Mouse (Mus musculus) CH12.LX (cell line): Measurements from ENCODE around the gene Kat8. TPM values are rescaled to one million over a fixed set of nuclear protein-coding genes. Genes with fewer than 3 reads are reported as not detected.

Source experiments
- DNase-seq: peaks from one replicate; pipeline ENCODE4 v3.0.0-alpha.2; 2013; ENCODE audit errors: extremely low read depth
- H3K27ac ChIP-seq: 2 replicates; pipeline ENCODE4 v1.5.1; 2012; ENCODE audit warnings: low read depth, mild to moderate bottlenecking, control low read depth, moderate library complexity; ENCODE audit not compliant: insufficient read depth
- H3K27me3 ChIP-seq: replicated peaks from 2 replicates; pipeline ENCODE3; 2012; ENCODE audit warnings: inconsistent platforms
- H3K36me3 ChIP-seq, 2 experiments: replicated peaks in 1 of 2; 2 replicates each; pipeline versions ENCODE3 to v1.6.1; 2012; ENCODE audit warnings: inconsistent platforms in 1 of 2, low read length in 1 of 2, mild to moderate bottlenecking in 1 of 2, mixed read lengths in 1 of 2, moderate library complexity in 1 of 2; ENCODE audit not compliant: control insufficient read depth in 1 of 2, insufficient read depth in 1 of 2
- H3K4me1 ChIP-seq, 2 experiments: 2 replicates each; pipeline ENCODE4 v1.6.1; 2012; ENCODE audit warnings: inconsistent platforms in 1 of 2, moderate library complexity in 1 of 2; ENCODE audit not compliant: insufficient read depth in 2 of 2, control insufficient read depth in 1 of 2
- H3K4me2 ChIP-seq: 2 replicates; pipeline ENCODE4 v1.6.1; 2012; ENCODE audit warnings: low read depth, mild to moderate bottlenecking, control low read depth; ENCODE audit not compliant: poor library complexity, insufficient read depth, severe bottlenecking
- H3K4me3 ChIP-seq, 3 experiments: fragments of 150-350 bp in 1 of 3; sonication (generic) in 1 of 3; replicated peaks in 1 of 3; 2 replicates each; pipeline versions ENCODE3 to v1.5.1; 2011 to 2012; ENCODE audit warnings: low read depth in 2 of 3, low read length in 2 of 3, mild to moderate bottlenecking in 2 of 3, moderate library complexity in 2 of 3, control low read depth in 1 of 3, improper control_type of control experiment in 1 of 3, inconsistent platforms in 1 of 3, mixed read lengths in 1 of 3; ENCODE audit not compliant: poor library complexity in 1 of 3
- H3K79me2 ChIP-seq: replicated peaks from 2 replicates; pipeline ENCODE4 v1.6.1; 2012; ENCODE audit warnings: mild to moderate bottlenecking, moderate library complexity; ENCODE audit not compliant: control insufficient read depth, poor library complexity, insufficient read depth, severe bottlenecking; ENCODE audit errors: extremely low read depth
- H3K9ac ChIP-seq: 2 replicates; pipeline ENCODE4 v1.6.1; 2012; ENCODE audit warnings: low read depth, mild to moderate bottlenecking, control low read depth, moderate library complexity; ENCODE audit not compliant: insufficient read depth
- H3K9me3 ChIP-seq: replicated peaks from 2 replicates; pipeline ENCODE3; 2012; ENCODE audit warnings: low read length, inconsistent platforms, mixed read lengths
- CHD1 ChIP-seq: IDR thresholded peaks from 2 replicates; pipeline ENCODE4 v1.6.1; 2012; ENCODE audit warnings: low read depth, low read length, improper control_type of control experiment, inconsistent platforms
- CHD2 ChIP-seq: IDR thresholded peaks from 2 replicates; pipeline ENCODE4 v1.6.1; 2011; ENCODE audit warnings: low read length, improper control_type of control experiment
- ELF1 ChIP-seq: IDR thresholded peaks from 2 replicates; pipeline ENCODE4 v1.6.1; 2014; ENCODE audit warnings: low read depth, mild to moderate bottlenecking, inconsistent platforms, low read length, improper control_type of control experiment
- ETS1 ChIP-seq: conservative IDR thresholded peaks from 2 replicates; pipeline ENCODE4 v1.6.1; 2012; ENCODE audit warnings: low read depth, mild to moderate bottlenecking, inconsistent platforms, low read length, improper control_type of control experiment, moderate library complexity
- GABPA ChIP-seq: IDR thresholded peaks from 2 replicates; pipeline ENCODE4 v1.6.1; 2012; ENCODE audit warnings: low read depth, low read length, improper control_type of control experiment, inconsistent platforms; ENCODE audit not compliant: insufficient replicate concordance
- IRF4 ChIP-seq: IDR thresholded peaks from 2 replicates; pipeline ENCODE4 v1.6.1; 2014; ENCODE audit warnings: low read depth, mild to moderate bottlenecking, inconsistent platforms, low read length, improper control_type of control experiment
- MAX ChIP-seq: IDR thresholded peaks from 2 replicates; pipeline ENCODE4 v1.6.1; 2011; ENCODE audit warnings: low read length, improper control_type of control experiment
- MEF2A ChIP-seq: IDR thresholded peaks from 2 replicates; pipeline ENCODE4 v1.6.1; 2014; ENCODE audit warnings: low read depth, mild to moderate bottlenecking, inconsistent platforms, low read length, improper control_type of control experiment, borderline replicate concordance
- MXI1 ChIP-seq: IDR thresholded peaks from 2 replicates; pipeline ENCODE4 v1.6.1; 2011; ENCODE audit warnings: mild to moderate bottlenecking, low read depth, low read length, improper control_type of control experiment
- NELFE ChIP-seq: IDR thresholded peaks from 2 replicates; pipeline ENCODE4 v1.6.1; 2011; ENCODE audit warnings: low read depth, low read length, improper control_type of control experiment
- POLR2AphosphoS2 ChIP-seq: IDR thresholded peaks from 2 replicates; pipeline ENCODE4 v1.6.1; 2011; ENCODE audit warnings: low read depth, low read length, improper control_type of control experiment
- SIN3A ChIP-seq: IDR thresholded peaks from 2 replicates; pipeline ENCODE4 v1.6.1; 2012; ENCODE audit warnings: low read length, improper control_type of control experiment, inconsistent platforms
- ZC3H11A ChIP-seq: IDR thresholded peaks from 2 replicates; pipeline ENCODE4 v1.6.1; 2012; ENCODE audit warnings: low read depth, mild to moderate bottlenecking, inconsistent platforms, low read length, improper control_type of control experiment
- ZNF384 ChIP-seq: IDR thresholded peaks from 2 replicates; pipeline ENCODE4 v1.6.1; 2012; ENCODE audit warnings: low read depth, low read length, improper control_type of control experiment, inconsistent platforms
- dilution Hi-C: fragments of 300-500 bp; cut with MboI; formaldehyde crosslinking; loops from 2 replicates; pipeline ENCODE4 v1.14.3; 2020; ENCODE audit warnings: low sequenced_read_pairs; ENCODE audit not compliant: extremely low pct_unique_long_range_greater_than_20kb, extremely low pct_ligation_motif_present
- in situ Hi-C: fragments of 300-500 bp; cut with MboI; formaldehyde crosslinking; loops from 3 replicates; pipeline ENCODE4 v1.14.3; 2019; ENCODE audit warnings: low sequenced_read_pairs, low pct_ligation_motif_present, low pct_unique_long_range_greater_than_20kb, mixed read lengths
- polyA plus RNA-seq: library from polyadenylated mRNA; unstranded; fragments of >175 nt; gene quantifications from 2 replicates; pipeline ENCODE4 v1.2.1, GENCODE M21; 2012; ENCODE audit warnings: low read depth; ENCODE audit not compliant: insufficient read length
- total RNA-seq, 2 experiments: library from RNA; depleted of rRNA; stranded (reverse); fragments of 300-350 nt in 1 of 2; fragments of >200 nt in 1 of 2; gene quantifications; 2 replicates each; pipeline ENCODE4 v1.2.3; 2012 to 2014

The Kat8 gene
- total and polyA plus RNA-seq, 3 experiments = 18.0 to 30.3 (median 22.9) TPM

DNA sequence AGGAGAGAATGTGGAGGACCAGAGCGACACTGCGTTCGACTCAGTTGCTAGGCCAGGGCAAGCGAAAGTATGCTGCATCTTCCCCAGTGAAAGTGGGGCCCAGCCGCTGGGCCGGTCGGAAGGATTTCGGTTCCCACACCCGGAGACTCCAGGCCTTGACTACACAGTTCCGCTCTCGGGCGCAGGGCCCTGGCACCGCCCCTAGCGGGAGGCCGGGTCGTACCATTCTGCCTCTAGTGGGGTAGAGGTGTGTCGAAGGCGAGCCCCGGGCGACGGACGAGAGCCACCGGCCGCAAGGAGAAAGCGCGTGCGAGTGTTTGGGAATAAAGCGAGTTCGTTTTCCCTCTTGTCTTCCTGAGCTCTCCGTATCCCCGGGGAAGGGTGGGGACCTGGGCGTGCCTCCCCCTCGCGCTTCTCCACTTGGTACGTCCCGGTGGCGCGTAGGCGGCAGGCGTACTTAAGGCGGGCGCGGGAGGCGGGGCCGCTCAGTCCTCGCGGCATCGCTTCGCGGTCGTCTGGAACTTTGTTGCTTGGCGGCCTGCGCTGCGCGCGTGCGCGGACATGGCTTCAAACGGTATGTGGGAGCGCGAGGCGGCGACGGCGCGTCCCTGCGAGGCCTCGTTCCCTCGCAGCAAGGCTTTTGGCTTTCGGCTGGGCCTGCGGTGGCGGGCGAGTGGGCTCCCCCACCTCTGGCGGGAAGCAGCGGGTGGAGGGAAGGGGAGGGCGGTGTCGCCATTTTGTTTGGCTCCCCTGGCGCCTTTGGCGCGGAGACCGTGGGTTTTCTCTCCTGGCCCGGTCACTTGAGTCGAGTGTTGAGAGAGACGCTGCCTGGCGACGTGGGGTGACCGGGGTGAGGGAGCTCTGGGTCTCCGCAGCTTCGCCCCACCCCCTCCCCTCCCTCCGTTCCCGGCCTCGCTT is 54.9 kb downstream of the Kat8 start, which contains the start of gene Fus (continued):
- peak; percentile 68; the same call in 1 of the 2 replicates for TF ChIP-seq MEF2A
- TF ChIP-seq, all 38 proteins: peak for 23

DNA sequence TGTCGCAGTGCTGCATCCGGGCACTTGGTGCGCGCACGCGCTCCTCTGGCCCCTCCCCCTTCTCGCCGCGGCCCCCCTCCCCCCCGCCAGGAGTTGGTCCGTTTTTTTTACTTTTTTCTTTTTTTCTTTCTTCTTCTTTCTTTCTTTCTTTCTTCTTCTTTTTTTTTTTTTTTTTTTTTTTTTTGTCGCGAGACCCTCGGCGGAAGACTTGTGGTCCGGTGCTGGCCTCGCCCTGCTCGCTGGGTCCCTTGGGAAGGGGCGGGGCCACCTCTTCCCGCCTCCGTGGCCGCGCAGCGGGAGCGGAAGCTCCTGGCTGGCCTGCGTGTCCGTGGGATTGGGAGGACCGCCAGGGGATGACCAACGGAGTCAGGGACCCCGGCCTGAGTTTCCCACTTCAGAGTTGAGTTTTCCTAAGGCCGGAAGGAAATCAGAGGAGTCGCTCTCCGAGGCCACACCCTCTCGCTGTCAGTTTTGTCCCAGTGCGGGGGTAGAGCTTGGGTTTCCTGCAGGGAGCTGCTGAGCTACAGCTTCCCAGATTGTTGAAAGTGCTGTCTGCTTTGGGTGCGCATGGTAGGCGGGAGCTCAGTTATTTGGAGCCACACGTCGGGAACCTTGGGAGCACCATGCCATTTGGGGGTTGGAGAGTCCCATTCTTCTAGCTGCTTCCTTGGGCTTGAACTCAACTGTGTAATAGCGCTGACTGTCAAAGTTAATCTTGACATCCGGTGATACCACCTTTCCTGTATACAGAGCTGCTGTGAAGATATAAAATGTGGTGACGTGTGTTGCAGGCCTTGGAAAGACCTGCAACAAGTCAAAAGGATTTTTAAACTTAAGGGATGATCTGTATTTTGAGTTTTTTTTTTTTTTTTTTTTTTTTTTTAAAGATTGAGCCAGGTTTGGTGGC is 55.9 kb downstream of the Kat8 start:
- TF ChIP-seq ZNF384 = peak; percentile 61; the same call in 1 of the 2 replicates
- no peak for TF ChIP-seq IRF4
- TF ChIP-seq GABPA = no peak
- 0 out of 2 replicates have a peak, but pooled peaks have one; percentile 69 for TF ChIP-seq CHD2
- no peak for TF ChIP-seq NELFE
- no peak for TF ChIP-seq POLR2AphosphoS2
- TF ChIP-seq ETS1 = 0 out of 2 replicates have a peak, but pooled peaks have one; percentile 0
- TF ChIP-seq MAX = no peak
- 0 out of 2 replicates have a peak, but pooled peaks have one; percentile 8 for TF ChIP-seq MXI1
- TF ChIP-seq ELF1 = peak; percentile 53
- TF ChIP-seq CHD1 = no peak
- peak; percentile 8; the same call in 1 of the 2 replicates for TF ChIP-seq SIN3A
- no peak for TF ChIP-seq ZC3H11A
- peaks cover 47% of the 10 kb centered on the region for H3K79me2 ChIP-seq
- peak; percentile 68 for DNase-seq
- peak overlapping the region; percentile 96 for H3K4me2 ChIP-seq
- H3K9ac ChIP-seq = peak overlapping the region; percentile 71
- peak overlapping the region; percentile 72 to 91 (median 74) for H3K4me3 ChIP-seq
- peaks cover 0 to 25% of the 10 kb centered on the region in 2 experiments; a peak in 3 of 4 replicates for H3K4me1 ChIP-seq
- peaks cover 26 to 41% of the 10 kb centered on the region in 2 experiments for H3K36me3 ChIP-seq
- dilution Hi-C loops = no loop called here
- peak overlapping the region; percentile 86 for H3K27ac ChIP-seq
- H3K27me3 ChIP-seq = peaks cover 7% of the 10 kb centered on the region
- in situ Hi-C loops = no loop called here
- no peaks in the 10 kb centered on the region for H3K9me3 ChIP-seq
